11 mouse cellular contexts compared by ENCODE assay signal in genomic region chr13:54367758-54368157, GRCm38 (mm10). TPM values are rescaled to one million over a fixed set of nuclear protein-coding genes. Genes with fewer than 3 reads are reported as not detected.
DNase-seq lines count a peak whose midpoint lies in the region; ATAC-seq and TF ChIP-seq lines count a peak whose summit lies in the region.
"Had no signal": no experiment of that assay in that cellular context is flagged by ENCODE, and none has a peak within 500 bp of the region (broad histone marks: within the 10 kb centered on the region; RNA-seq: fewer than 3 reads in every experiment).

No protein-coding gene starts in this region.

- TF ChIP-seq CTCF in layer of hippocampus, adult 2 months (conservative IDR thresholded peaks at IDR 0.05): peak; percentile 62
- peak; percentile 2; the same call in 1 of the 2 replicates for TF ChIP-seq CTCF in testis, adult 2 months (IDR thresholded peaks at IDR 0.05; ENCODE audit: control insufficient read depth, insufficient read depth, insufficient replicate concordance, low read depth, low read length)

- no peaks in the 10 kb centered on the region; the same call in 1 of the 2 replicates for H3K27me3 ChIP-seq in testis, adult 2 months (ENCODE audit: control insufficient read depth, insufficient read depth, low read length)
- no peaks in the 10 kb centered on the region for H3K27me3 ChIP-seq in forebrain, embryonic 15.5 days

- peaks cover 5% of the 10 kb centered on the region for H3K4me1 ChIP-seq in testis, adult 2 months (ENCODE audit: control insufficient read depth, insufficient read depth, low read length)
- H3K4me1 ChIP-seq in forebrain, embryonic 15.5 days: peaks cover 47% of the 10 kb centered on the region

- no peak overlapping the region for H3K4me2 ChIP-seq in forebrain, embryonic 15.5 days (replicated peaks)
- H3K4me2 ChIP-seq: embryonic facial prominence, embryonic 15.5 days; midbrain, embryonic 13.5 days had no signal

- H3K9me3 ChIP-seq in forebrain, embryonic 15.5 days: no peaks in the 10 kb centered on the region
- H3K9me3 ChIP-seq: embryonic facial prominence, embryonic 15.5 days; midbrain, embryonic 13.5 days had no signal

- WGBS in forebrain, embryonic 15.5 days: 77% methylated on average over 6 of the region's 6 CpGs

- no peak for TF ChIP-seq POLR2A in testis, adult 2 months (IDR thresholded peaks at IDR 0.05; ENCODE audit: control insufficient read depth, low read depth, low read length)

- no peak overlapping the region for H3K4me3 ChIP-seq in layer of hippocampus, adult 2 months
- H3K4me3 ChIP-seq in testis, adult 2 months (ENCODE audit: control insufficient read depth, low read depth, low read length): no peak overlapping the region
- no peak overlapping the region for H3K4me3 ChIP-seq in forebrain, embryonic 15.5 days
- H3K4me3 ChIP-seq: embryonic facial prominence, embryonic 15.5 days; midbrain, embryonic 13.5 days had no signal

- no peaks in the 10 kb centered on the region for H3K36me3 ChIP-seq in testis, adult 2 months (ENCODE audit: control insufficient read depth, insufficient read depth, low read length)
- H3K36me3 ChIP-seq in forebrain, embryonic 15.5 days: no peaks in the 10 kb centered on the region
- H3K36me3 ChIP-seq: embryonic facial prominence, embryonic 15.5 days; midbrain, embryonic 13.5 days had no signal

- DNase-seq in adrenal gland, postnatal 14 days: peak; percentile 59
- DNase-seq in adrenal gland, adult 18-20 months (ENCODE audit: low spot score in 2 of 2): no peak
- DNase-seq in layer of hippocampus, adult 2 months (ENCODE audit: low spot score in 2 of 2): no peak
- no peak for DNase-seq in layer of hippocampus, postnatal 14 days (ENCODE audit: low spot score in 2 of 2)
- DNase-seq in testis, postnatal 10 days (ENCODE audit: low spot score): no peak

- no peak overlapping the region for H3K9ac ChIP-seq in forebrain, embryonic 15.5 days (replicated peaks)
- H3K9ac ChIP-seq: embryonic facial prominence, embryonic 15.5 days; midbrain, embryonic 13.5 days had no signal

- peak overlapping the region; percentile 88 for H3K27ac ChIP-seq in layer of hippocampus, adult 2 months
- no peak overlapping the region for H3K27ac ChIP-seq in testis, adult 2 months (ENCODE audit: control insufficient read depth, insufficient read depth, low read depth, low read length)
- H3K27ac ChIP-seq in forebrain, embryonic 15.5 days (replicated peaks): no peak overlapping the region
- H3K27ac ChIP-seq: embryonic facial prominence, embryonic 15.5 days; midbrain, embryonic 13.5 days had no signal

- no peak for ATAC-seq in megakaryocyte progenitor cell, adult 5-6 weeks (replicated peaks; ENCODE audit: poor library complexity)
- no peak for ATAC-seq in forebrain, embryonic 15.5 days (replicated peaks)
- ATAC-seq: inflammation-experienced regulatory T-cells, adult 6 months; midbrain, embryonic 13.5 days had no signal

RNA-seq across cellular contexts. Expression of gene Cplx2, which starts 3.4 kb away (rescaled TPM):
- total RNA-seq in adrenal gland, postnatal 14 days (2021): 29.2 and 35.4 TPM in 2 replicates
- 10 to 100 TPM; 20.9 to 21.3 TPM for total RNA-seq in adrenal gland, adult 18-20 months (2021)
- total RNA-seq in layer of hippocampus, adult 2 months (2021): 1,000 to 10,000 TPM; 1,009 to 1,066 TPM
- 100 to 1,000 TPM; 818 to 860 TPM for total RNA-seq in layer of hippocampus, postnatal 14 days (2021)
- 0.23 and 0.31 TPM in 2 replicates for polyA plus RNA-seq in testis, adult 2 months (2012; rRNA removed)
- 0.10 and 0.54 TPM in 2 replicates for total RNA-seq in megakaryocyte progenitor cell, adult 5-6 weeks (2015)
- total RNA-seq in megakaryocyte progenitor cell, adult 5-6 weeks (2017): 0.14 TPM in 1 of 2 replicates, not detected in the other
- 26.8 and 30.2 TPM in 2 replicates for polyA plus RNA-seq in forebrain, embryonic 15.5 days (2015; fragmentation: Nextera tagmentation; extraction: Ambion mirVana)
- polyA plus RNA-seq: inflammation-experienced regulatory T-cells, adult 6 months had no signal

Comparison
In these comparisons a context has a peak if more than half of its experiments do, and no peak if none do; other contexts are left out.
1. RNA of gene Cplx2, which starts 3.4 kb away (total RNA-seq): 1,009 to 1,066 TPM in layer of hippocampus, adult 2 months and 818 to 860 TPM in layer of hippocampus, postnatal 14 days; 29.2 to 35.4 TPM in adrenal gland, postnatal 14 days, 20.9 to 21.3 TPM in adrenal gland, adult 18-20 months and 0.10 to 0.54 TPM in megakaryocyte progenitor cell, adult 5-6 weeks; every median in the first group is over 10 times any median in the second.